Mouse (Mus musculus) kidney, postnatal 25 days (tissue): ENCODE measurements around the gene Casc3.
A peak's percentile ranks its signal among the peaks of the same experiment; 100 is the strongest.

Experiments
- DNase-seq, 2 experiments: peaks; one replicate each; pipeline ENCODE4 v3.0.0; 2021; ENCODE audit warnings: mixed read lengths in 2 of 2

The Casc3 gene

DNA sequence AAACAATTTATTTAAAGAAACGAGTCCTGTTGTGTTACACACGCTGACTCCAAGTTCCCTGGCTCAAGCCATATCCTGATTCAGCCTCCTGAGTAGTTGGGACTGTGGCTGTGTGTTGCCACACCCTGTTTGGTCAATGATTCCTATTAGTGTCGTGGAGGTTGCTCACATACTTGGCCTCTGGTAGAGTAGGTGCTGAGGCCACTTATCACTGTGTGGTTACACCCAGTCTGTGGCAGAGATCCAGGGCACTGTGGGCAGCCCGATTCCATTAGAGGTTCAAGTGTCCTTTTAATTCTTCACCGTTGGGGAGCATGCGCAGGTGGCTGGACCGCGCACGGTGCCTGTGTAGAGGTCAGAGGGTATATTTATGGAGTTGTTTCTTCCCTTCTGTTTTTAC, 69.2 kb downstream of the Casc3 start:
- DNase-seq: peak; percentile 14 to 47

DNA sequence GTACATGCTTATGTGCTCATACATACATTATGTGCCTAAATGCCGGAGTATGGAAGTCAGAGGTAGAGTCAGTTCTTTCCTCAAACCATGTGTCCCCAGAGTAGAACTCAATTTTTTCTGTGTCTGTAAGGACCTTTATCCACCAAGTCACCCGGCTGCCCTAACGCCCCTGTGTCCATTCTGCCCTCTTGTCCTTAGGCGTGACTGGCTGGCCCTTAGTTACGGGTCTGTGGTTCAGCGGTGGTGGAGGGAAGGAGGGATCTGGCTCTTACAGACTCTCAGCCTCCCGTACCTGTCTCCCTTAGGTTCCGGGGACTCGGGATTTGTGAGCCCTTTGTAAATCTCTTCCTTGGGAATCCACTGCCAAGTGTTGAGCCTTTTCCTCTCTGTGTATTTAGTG, 72.3 kb downstream of the Casc3 start:
- DNase-seq: peak; percentile 61 to 87
